ENCODE assay signal across 17 mouse cellular contexts in genomic region chr4:87711185-87711827, GRCm38 (mm10).
"Had no signal": no experiment of that assay in that cellular context is flagged by ENCODE, and none has a peak within 500 bp of the region (broad histone marks: within the 10 kb centered on the region; RNA-seq: fewer than 3 reads in every experiment).

No protein-coding gene starts in this region.

- DNase-seq: left cerebral cortex, postnatal 4 days; liver; liver, embryonic 13.5 days; liver, postnatal 0 days; lung, adult 18-20 months; lung, adult 2 months; lung, embryonic 14.5 days; lung, postnatal 10 days; lung, postnatal 14 days; lung, postnatal 36 days; lung, postnatal 4 days; midbrain, embryonic 14.5 days had no signal

- ATAC-seq: liver, embryonic 12.5 days; liver, postnatal 0 days; lung, postnatal 0 days; midbrain, embryonic 13.5 days; midbrain, embryonic 15.5 days; midbrain, embryonic 16.5 days had no signal
